Mouse (Mus musculus) spleen, adult 2 months (tissue): ENCODE measurements around the gene Grm4.

ENCODE experiments used
- CTCF ChIP-seq: fragments of 200-500 bp; IDR thresholded peaks from 2 replicates; pipeline ENCODE4 v1.5.1; 2011; ENCODE audit warnings: mild to moderate bottlenecking, inconsistent platforms; ENCODE audit not compliant: insufficient read depth, insufficient read length, insufficient replicate concordance; ENCODE audit errors: extremely low read depth
- POLR2A ChIP-seq: fragments of 200-500 bp; IDR thresholded peaks from 2 replicates; pipeline ENCODE4 v1.6.1; 2011; ENCODE audit warnings: low read depth, low read length, inconsistent platforms

DNA sequence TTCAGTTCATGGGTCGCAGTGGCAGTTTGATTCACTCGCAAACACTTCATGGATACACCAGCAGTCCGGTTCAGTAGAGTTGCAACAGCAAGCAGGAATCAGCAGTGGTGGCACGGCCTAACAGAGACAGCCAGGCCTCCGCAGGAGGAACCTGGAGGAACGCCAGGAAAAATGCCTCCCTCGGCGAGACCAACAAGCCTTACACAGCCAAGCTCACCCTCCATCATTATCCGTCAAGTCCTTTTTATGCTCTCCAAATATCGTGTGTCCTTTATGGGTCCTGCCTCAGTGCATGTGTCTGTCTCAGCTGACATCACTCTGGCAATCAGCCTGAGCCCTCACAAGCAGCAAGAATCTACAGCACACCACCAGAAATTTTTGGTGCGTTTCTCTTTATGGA lies 138.3 kb downstream of the Grm4 start:
- TF ChIP-seq CTCF: no peak
- TF ChIP-seq POLR2A: no peak
